Mouse (Mus musculus) small intestine, adult 10 weeks (tissue): ENCODE data around the gene Ptprz1. TPM values are rescaled to one million over a fixed set of nuclear protein-coding genes. Genes with fewer than 3 reads are reported as not detected.

Source experiments
- polyA plus RNA-seq: library from polyadenylated mRNA; stranded (reverse); fragments of 350-450 nt; fragmentation: Illumina TruSeq; extraction: RNeasy Lipid Tissue Mini Kit (QIAGEN cat#74804); gene quantifications from one replicate; pipeline ENCODE4 v1.2.3, GENCODE M21; 2014; ENCODE audit warnings: low replicate concordance

The Ptprz1 gene
- 0.93 TPM for polyA plus RNA-seq

GRCm38 (mm10) chr6:22874781-22875613 lies at the start of gene Ptprz1:
Gene Ptprz1, plus strand, starts transcription at chr6:22875502.

